Mouse (Mus musculus): ENCODE measurements around the gene Abl1. TPM values are rescaled to one million over a fixed set of nuclear protein-coding genes. Genes with fewer than 3 reads are reported as not detected.

Abl1 gene
- 66.5 and 83.8 TPM in 2 replicates for polyA plus RNA-seq (2012; ENCODE audit: low replicate concordance)

DNA sequence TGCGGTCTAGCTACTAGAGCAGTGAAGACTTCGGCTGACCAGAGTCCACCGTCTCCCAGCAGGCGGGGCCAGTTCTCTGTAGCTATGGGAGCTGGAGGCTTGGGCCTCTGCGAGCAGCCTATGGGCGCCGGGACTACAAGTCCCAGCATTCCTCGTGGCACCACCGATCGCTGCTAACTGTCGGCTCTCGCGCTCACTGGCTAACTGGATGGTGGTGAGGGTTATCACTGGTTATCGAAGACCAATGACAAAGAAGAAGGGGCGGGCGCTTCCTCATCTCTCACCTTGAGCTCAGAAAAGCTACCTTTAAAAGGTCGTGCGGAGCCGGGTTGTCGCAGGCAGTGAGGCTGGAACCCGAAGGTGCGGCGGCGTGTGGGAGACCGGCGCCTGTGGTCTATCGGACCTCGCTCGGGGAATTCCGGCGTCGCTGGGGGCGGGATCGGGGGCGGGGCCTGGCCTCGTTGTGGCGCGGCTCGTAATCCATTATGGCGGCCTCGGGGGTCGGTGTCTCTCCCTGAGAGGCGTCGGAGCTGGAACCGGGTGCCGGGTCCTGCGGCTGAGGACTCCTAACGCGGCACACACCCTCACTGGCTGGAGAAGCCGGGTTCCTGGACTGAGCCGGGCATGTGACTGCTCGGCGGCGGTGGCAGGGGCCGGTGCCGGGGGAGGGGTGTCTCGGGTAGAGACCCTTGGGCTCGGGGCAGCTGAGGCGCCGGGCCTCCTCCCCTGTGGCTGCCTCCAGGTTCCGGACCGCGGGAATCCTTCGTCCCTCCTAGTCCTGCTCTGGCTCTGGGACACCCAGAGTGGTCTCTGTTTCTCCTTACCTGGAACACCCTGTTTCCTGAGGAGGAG is at the start of gene Abl1:
Abl1 (plus strand) TSS at position 303 of the 852 bp plus-strand sequence.

GRCm38 (mm10) chr2:31639901-31640608 is 48.1 kb upstream of the Abl1 start, which contains the start of gene Prdm12:
Gene Prdm12 (plus strand): TSS chr2:31640037.

GRCm38 (mm10) chr2:31670551-31671035 is 17.6 kb upstream of the Abl1 start, which contains the start of gene Exosc2:
Gene Exosc2 (plus strand): TSS chr2:31670715.

DNA sequence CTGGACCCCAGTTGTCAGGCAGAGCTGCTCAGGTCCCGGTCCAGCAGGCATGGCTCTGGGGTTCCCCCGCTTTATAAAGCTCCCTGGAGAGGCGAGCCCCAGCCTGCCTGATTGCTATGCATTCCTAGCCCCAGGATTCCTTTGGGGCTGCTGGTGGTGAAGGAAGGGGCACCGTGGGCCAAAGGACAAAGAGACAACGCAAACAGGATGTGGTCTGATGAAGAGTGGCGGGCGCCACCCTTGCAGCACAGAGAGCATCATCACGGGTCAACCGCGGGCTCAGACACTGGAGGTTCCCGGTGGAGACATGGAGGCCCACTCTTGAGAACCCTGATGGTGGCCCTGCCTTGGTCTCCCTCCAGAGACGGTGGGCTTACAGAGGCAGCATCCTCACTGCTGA is 122.3 kb downstream of the Abl1 start, which contains the start of gene Qrfp:
Qrfp (minus strand) TSS at position 137 of the 400 bp plus-strand sequence.

GRCm38 (mm10) chr2:31845896-31846691 is 157.9 kb downstream of the Abl1 start, which contains the start of gene Fibcd1:
Gene Fibcd1 (minus strand): TSS chr2:31846005.

Other genes starting within 250 kb of the Abl1 start
- 1.3 and 1.5 TPM in 2 replicates for gene Ass1, start 218.2 kb upstream of the Abl1 start, polyA plus RNA-seq (2012; ENCODE audit: low replicate concordance)
- 103 and 115 TPM in 2 replicates for gene Fubp3, start 115.7 kb upstream of the Abl1 start, polyA plus RNA-seq (2012; ENCODE audit: low replicate concordance)
- not detected in 2 replicates for gene Prdm12, start 48.3 kb upstream of the Abl1 start, polyA plus RNA-seq (2012; ENCODE audit: low replicate concordance)
- 8.1 and 12.9 TPM in 2 replicates for gene Exosc2, start 17.7 kb upstream of the Abl1 start, polyA plus RNA-seq (2012; ENCODE audit: low replicate concordance)
- 0.17 and 0.54 TPM in 2 replicates for gene Qrfp, start 122.2 kb downstream of the Abl1 start, polyA plus RNA-seq (2012; ENCODE audit: low replicate concordance)
- gene Fibcd1, start 157.6 kb downstream of the Abl1 start, polyA plus RNA-seq (2012; ENCODE audit: low replicate concordance): not detected in 2 replicates
- gene Lamc3, start 198.9 kb downstream of the Abl1 start, polyA plus RNA-seq (2012; ENCODE audit: low replicate concordance): 0.10 TPM in 1 of 2 replicates, not detected in the other

Measured in leukemia stem cell, adult 10-12 weeks (primary cell).